Mouse (Mus musculus) bone marrow macrophage, adult 2 months (primary cell): ENCODE results near the gene Arl2bp.

Experiments used
- CTCF ChIP-seq: IDR thresholded peaks from 2 replicates; pipeline ENCODE4 v1.5.1; 2012; ENCODE audit warnings: low read depth, mild to moderate bottlenecking, low read length, moderate library complexity
- POLR2A ChIP-seq: IDR thresholded peaks from 2 replicates; pipeline ENCODE4 v1.6.1; 2012; ENCODE audit warnings: mild to moderate bottlenecking, low read depth, low read length, borderline replicate concordance

- TF ChIP-seq POLR2A: no peak
- TF ChIP-seq CTCF: no peak
Observed at GRCm38 (mm10) chr8:94684287-94684686, 17.9 kb downstream of the Arl2bp start.
